ENCODE assay signal across 29 mouse cellular contexts in the genomic region with DNA sequence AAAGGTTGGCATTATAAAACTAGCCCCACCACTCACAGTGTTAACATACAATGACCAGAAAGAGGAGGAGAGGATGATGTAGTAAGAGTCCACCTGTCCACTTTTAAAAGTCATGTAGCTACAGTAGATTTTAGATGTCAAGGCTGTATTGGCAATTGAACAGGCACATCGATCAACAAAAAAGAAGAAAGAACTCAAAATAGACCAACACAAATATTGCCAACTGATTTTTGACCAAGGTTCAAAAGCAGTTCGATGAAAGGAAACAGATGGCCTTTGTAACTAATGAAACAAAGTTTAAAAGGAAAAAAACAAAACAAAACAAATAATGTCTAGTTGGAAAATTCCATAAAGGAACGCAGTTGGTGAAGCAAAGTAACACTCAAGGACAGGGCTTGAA.
"Had no signal": no experiment of that assay in that cellular context is flagged by ENCODE, and none has a peak within 500 bp of the region (broad histone marks: within the 10 kb centered on the region; RNA-seq: fewer than 3 reads in every experiment).

No protein-coding gene starts in this region.

- H3K4me1 ChIP-seq: limb, embryonic 10.5 days; limb, embryonic 12.5 days; liver, embryonic 13.5 days; liver, embryonic 15.5 days; megakaryocyte, embryonic 14.5 days; midbrain, embryonic 12.5 days; midbrain, embryonic 13.5 days; midbrain, embryonic 15.5 days; neural tube, embryonic 12.5 days had no signal

- H3K27ac ChIP-seq: left cerebral cortex, adult 2 months; limb, embryonic 10.5 days; limb, embryonic 12.5 days; limb, embryonic 13.5 days; limb, embryonic 15.5 days; liver, embryonic 13.5 days; liver, embryonic 14.5 days; liver, embryonic 15.5 days; lung, embryonic 15.5 days; macrophage; midbrain, embryonic 10.5 days; midbrain, embryonic 12.5 days; midbrain, embryonic 13.5 days; midbrain, embryonic 15.5 days; neural tube, embryonic 12.5 days had no signal

- ATAC-seq: liver, postnatal 0 days; midbrain, embryonic 13.5 days; midbrain, embryonic 15.5 days; midbrain, embryonic 16.5 days had no signal

- H3K27me3 ChIP-seq: limb, embryonic 12.5 days; limb, embryonic 13.5 days; limb, embryonic 15.5 days; liver, embryonic 13.5 days; liver, embryonic 15.5 days; lung, embryonic 15.5 days; megakaryocyte, embryonic 14.5 days; midbrain, embryonic 12.5 days; midbrain, embryonic 13.5 days; midbrain, embryonic 15.5 days; neural tube, embryonic 12.5 days had no signal

- DNase-seq: left cerebral cortex, postnatal 4 days; liver; liver, embryonic 13.5 days; liver, postnatal 0 days; lung, adult 18-20 months; lung, embryonic 14.5 days; lung, postnatal 10 days; lung, postnatal 14 days; lung, postnatal 4 days; midbrain, embryonic 14.5 days had no signal

- H3K4me3 ChIP-seq: left cerebral cortex, adult 2 months; limb, embryonic 10.5 days; limb, embryonic 12.5 days; limb, embryonic 13.5 days; limb, embryonic 15.5 days; liver, embryonic 13.5 days; liver, embryonic 15.5 days; lung, embryonic 15.5 days; megakaryocyte, embryonic 14.5 days; midbrain, embryonic 10.5 days; midbrain, embryonic 12.5 days; midbrain, embryonic 13.5 days; midbrain, embryonic 15.5 days; myocyte; neural tube, embryonic 12.5 days had no signal

- H3K36me3 ChIP-seq: limb, embryonic 10.5 days; limb, embryonic 12.5 days; limb, embryonic 13.5 days; limb, embryonic 15.5 days; liver, embryonic 13.5 days; liver, embryonic 15.5 days; lung, embryonic 15.5 days; midbrain, embryonic 10.5 days; midbrain, embryonic 12.5 days; midbrain, embryonic 15.5 days; neural tube, embryonic 12.5 days had no signal

- H3K4me2 ChIP-seq: limb, embryonic 12.5 days; limb, embryonic 13.5 days; limb, embryonic 15.5 days; liver, embryonic 11.5 days; liver, embryonic 13.5 days; liver, embryonic 15.5 days; lung, embryonic 14.5 days; lung, embryonic 15.5 days; midbrain, embryonic 11.5 days; midbrain, embryonic 12.5 days; midbrain, embryonic 13.5 days; midbrain, embryonic 15.5 days; neural tube, embryonic 12.5 days had no signal

- H3K9ac ChIP-seq: limb, embryonic 12.5 days; limb, embryonic 13.5 days; limb, embryonic 15.5 days; liver, embryonic 13.5 days; liver, embryonic 14.5 days; liver, embryonic 15.5 days; liver, postnatal 0 days; lung, embryonic 14.5 days; lung, embryonic 15.5 days; midbrain, embryonic 12.5 days; midbrain, embryonic 13.5 days; midbrain, embryonic 15.5 days; neural tube, embryonic 12.5 days had no signal

- H3K9me3 ChIP-seq: limb, embryonic 10.5 days; limb, embryonic 12.5 days; limb, embryonic 13.5 days; limb, embryonic 15.5 days; liver, embryonic 13.5 days; liver, embryonic 15.5 days; lung, embryonic 15.5 days; midbrain, embryonic 10.5 days; midbrain, embryonic 12.5 days; midbrain, embryonic 13.5 days; midbrain, embryonic 15.5 days; neural tube, embryonic 12.5 days had no signal
